Mouse (Mus musculus) ES-E14 (cell line): ENCODE measurements around the gene Apbb1ip. TPM values are rescaled to one million over a fixed set of nuclear protein-coding genes. Genes with fewer than 3 reads are reported as not detected.
A peak's percentile ranks its signal among the peaks of the same experiment; 100 is the strongest.

Experiments
- DNase-seq: peaks from one replicate; pipeline ENCODE4 v3.0.0-alpha.2; 2013; ENCODE audit warnings: low read depth, low spot score
- H3K27ac ChIP-seq: 2 replicates; pipeline ENCODE4 v1.5.1; 2012; ENCODE audit warnings: low read depth, mild to moderate bottlenecking, low read length, moderate library complexity, mixed read lengths; ENCODE audit not compliant: poor library complexity, insufficient read depth, severe bottlenecking
- H3K36me3 ChIP-seq: 2 replicates; pipeline ENCODE4 v1.6.1; 2012; ENCODE audit warnings: mild to moderate bottlenecking, low read length, moderate library complexity, mixed read lengths; ENCODE audit not compliant: control insufficient read depth, poor library complexity, insufficient read depth, severe bottlenecking
- H3K4me1 ChIP-seq, 2 experiments: fragments of 150-350 bp in 1 of 2; sonication (generic) in 1 of 2; 2 replicates each; pipeline ENCODE4 v1.6.1; 2012; ENCODE audit warnings: low read length in 2 of 2, mild to moderate bottlenecking in 1 of 2, mixed read lengths in 1 of 2; ENCODE audit not compliant: control insufficient read depth in 2 of 2, insufficient read depth in 2 of 2, poor library complexity in 1 of 2
- H3K4me3 ChIP-seq, 2 experiments: fragments of 150-350 bp in 1 of 2; sonication (generic) in 1 of 2; 2 replicates each; pipeline ENCODE4 v1.5.1; 2012; ENCODE audit warnings: low read length in 2 of 2, low read depth in 1 of 2, mild to moderate bottlenecking in 1 of 2, mixed read lengths in 1 of 2; ENCODE audit not compliant: insufficient read depth in 1 of 2, poor library complexity in 1 of 2, severe bottlenecking in 1 of 2
- H3K9ac ChIP-seq: 2 replicates; pipeline ENCODE4 v1.6.1; 2012; ENCODE audit warnings: low read depth, mild to moderate bottlenecking, low read length, mixed read lengths; ENCODE audit not compliant: poor library complexity, insufficient read depth, severe bottlenecking
- H3K9me3 ChIP-seq: fragments of 150-350 bp; sonication (generic); 2 replicates; pipeline ENCODE4 v1.6.1; 2012; ENCODE audit warnings: low read depth, mild to moderate bottlenecking, low read length; ENCODE audit not compliant: control insufficient read depth, insufficient read depth
- CHD2 ChIP-seq: IDR thresholded peaks from 2 replicates; pipeline ENCODE4 v1.6.1; 2014; ENCODE audit warnings: mild to moderate bottlenecking, low read depth, low read length, inconsistent platforms
- HCFC1 ChIP-seq: IDR thresholded peaks from 2 replicates; pipeline ENCODE4 v1.6.1; 2012; ENCODE audit warnings: low read length, inconsistent platforms, borderline replicate concordance; ENCODE audit not compliant: insufficient read depth
- MAFK ChIP-seq: IDR thresholded peaks from 2 replicates; pipeline ENCODE4 v1.6.1; 2014; ENCODE audit warnings: mild to moderate bottlenecking, low read depth, low read length, inconsistent platforms; ENCODE audit not compliant: insufficient read depth
- ZC3H11A ChIP-seq: IDR thresholded peaks from 2 replicates; pipeline ENCODE4 v1.6.1; 2012; ENCODE audit warnings: low read depth, mild to moderate bottlenecking, inconsistent platforms, low read length, borderline replicate concordance
- ZNF384 ChIP-seq: IDR thresholded peaks from 2 replicates; pipeline ENCODE4 v1.6.1; 2012; ENCODE audit warnings: low read depth, low read length, inconsistent platforms
- in situ Hi-C, 2 experiments: fragments of 600-800 bp; cut with MboI; formaldehyde crosslinking; loops; one replicate each; pipeline ENCODE4 v1.15.1; 2025; ENCODE audit warnings: low sequenced_read_pairs in 2 of 2, inconsistent platforms in 1 of 2; ENCODE audit not compliant: unreplicated experiment in 2 of 2
- total RNA-seq: library from RNA; depleted of rRNA; stranded (reverse); fragments of 300-350 nt; gene quantifications from 2 replicates; pipeline ENCODE4 v1.2.3, GENCODE M21; 2012

Apbb1ip gene
- total RNA-seq, 1 experiment = 0.18 TPM

DNA sequence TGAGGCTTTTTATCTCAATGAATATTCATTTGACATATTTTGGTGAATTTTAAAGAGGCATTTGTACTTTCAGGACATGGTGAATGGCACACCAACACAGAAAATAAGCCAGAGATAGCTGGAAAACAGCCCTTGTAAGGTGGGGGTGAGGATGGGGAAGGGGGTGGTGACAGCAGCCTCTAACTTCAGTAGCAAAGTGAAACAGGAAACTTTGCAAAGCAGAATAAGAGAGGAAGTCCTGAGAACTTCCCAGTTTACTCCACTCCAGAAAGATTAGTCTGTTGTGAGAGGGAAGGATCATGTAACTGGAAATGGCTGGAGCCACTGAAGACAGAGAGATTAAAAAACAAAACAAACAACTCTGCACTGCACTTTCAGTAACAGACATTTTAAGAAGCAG lies 26.0 kb upstream of the Apbb1ip start:
- DNase-seq = no peak
- Histone ChIP-seq H3K27ac (no peak overlapping the region), H3K4me3 (no peak overlapping the region), H3K9ac (no peak overlapping the region), H3K36me3 (no peaks in the 10 kb centered on the region), H3K9me3 (no peaks in the 10 kb centered on the region), H3K4me1 (no peaks in the 10 kb centered on the region)
- TF ChIP-seq HCFC1 = no peak
- TF ChIP-seq MAFK = no peak
- TF ChIP-seq CHD2 = no peak
- TF ChIP-seq ZC3H11A = no peak
- no peak for TF ChIP-seq ZNF384
- in situ Hi-C loops = no loop called here

DNA sequence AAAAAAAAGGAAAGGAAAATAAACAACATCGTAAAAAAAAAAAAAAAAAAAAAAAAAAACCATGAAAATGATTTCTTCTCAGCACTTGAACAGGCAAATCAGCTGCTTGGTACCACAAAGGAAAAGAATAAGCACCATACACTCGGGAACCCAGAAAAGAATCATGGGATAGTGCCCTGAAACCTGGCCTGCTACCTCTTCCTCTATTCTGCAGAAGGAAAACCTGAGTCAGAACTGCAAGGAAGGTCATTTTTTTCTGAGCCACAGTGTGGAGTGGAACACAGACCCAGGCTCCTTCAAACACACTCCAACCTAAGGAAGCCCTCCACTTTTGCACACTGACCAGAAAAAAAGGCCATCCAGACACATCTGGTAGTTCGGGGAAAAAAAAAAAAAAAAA lies 24.1 kb upstream of the Apbb1ip start:
- Histone ChIP-seq H3K4me1 (no peaks in the 10 kb centered on the region), H3K36me3 (no peaks in the 10 kb centered on the region), H3K9me3 (no peaks in the 10 kb centered on the region), H3K27ac (no peak overlapping the region), H3K9ac (no peak overlapping the region), H3K4me3 (no peak overlapping the region)
- no peak for TF ChIP-seq MAFK
- TF ChIP-seq CHD2 = no peak
- no peak for TF ChIP-seq ZC3H11A
- TF ChIP-seq HCFC1 = no peak
- TF ChIP-seq ZNF384 = no peak
- in situ Hi-C loops = no loop called here
- DNase-seq = no peak

DNA sequence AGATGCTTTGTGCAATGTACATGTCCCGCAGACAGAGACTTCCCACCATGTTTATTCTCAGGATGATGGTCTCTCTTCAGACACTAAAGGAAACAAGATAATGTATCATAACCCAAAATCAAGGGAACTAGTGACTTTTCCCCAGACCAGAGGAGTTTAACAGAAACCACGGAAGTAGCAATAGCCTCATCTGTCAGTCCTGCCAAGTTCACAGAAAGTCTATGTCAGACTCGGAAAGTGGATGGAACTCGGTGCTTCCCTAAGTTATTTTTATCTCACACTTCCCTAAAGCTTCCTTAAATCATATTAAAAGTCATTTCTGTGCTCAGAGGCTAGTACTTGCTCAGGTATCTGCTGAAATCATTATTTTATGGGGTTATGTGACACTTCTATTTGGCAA lies 21.4 kb upstream of the Apbb1ip start:
- no peak for TF ChIP-seq ZNF384
- TF ChIP-seq MAFK = no peak
- TF ChIP-seq HCFC1 = no peak
- TF ChIP-seq CHD2 = no peak
- TF ChIP-seq ZC3H11A = no peak
- in situ Hi-C loops = no loop called here
- Histone ChIP-seq H3K9me3 (no peaks in the 10 kb centered on the region), H3K9ac (no peak overlapping the region), H3K4me1 (no peaks in the 10 kb centered on the region), H3K36me3 (no peaks in the 10 kb centered on the region), H3K27ac (no peak overlapping the region), H3K4me3 (no peak overlapping the region)
- DNase-seq = no peak

DNA sequence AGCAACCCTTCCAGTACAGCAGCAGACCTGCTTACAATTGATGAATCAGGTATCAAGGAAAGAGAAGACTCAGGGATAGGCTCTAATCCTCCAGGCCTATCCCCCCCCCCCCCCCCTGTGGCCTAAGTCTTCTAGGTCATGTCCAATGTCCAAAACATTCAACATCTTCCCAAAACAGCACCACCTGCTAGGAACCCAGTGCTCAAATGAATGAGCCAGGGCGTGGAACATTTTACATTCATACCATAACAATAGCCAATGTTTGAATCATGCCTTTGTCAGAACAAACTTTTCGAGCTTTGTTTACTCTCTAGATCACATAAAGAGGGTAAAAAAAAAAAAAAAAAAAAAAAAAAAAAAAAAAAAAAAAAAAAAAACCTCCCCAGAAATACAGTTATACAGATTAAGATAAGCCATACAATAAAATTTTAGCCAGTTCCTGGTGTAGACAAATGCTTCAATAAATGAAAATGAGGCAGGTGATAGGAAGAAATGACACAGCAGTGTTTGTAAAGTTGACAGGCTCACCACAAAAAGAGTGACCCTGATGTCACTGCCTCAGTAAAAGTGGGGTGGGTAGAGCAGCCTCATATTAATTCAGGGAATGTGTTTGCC lies 20.3 kb upstream of the Apbb1ip start:
- no peaks in the 10 kb centered on the region for H3K4me1 ChIP-seq
- no peak overlapping the region for H3K4me3 ChIP-seq
- no peak for TF ChIP-seq ZC3H11A
- TF ChIP-seq HCFC1 = no peak
- TF ChIP-seq ZNF384 = peak; percentile 92
- DNase-seq = no peak
- H3K27ac ChIP-seq = no peak overlapping the region
- no peaks in the 10 kb centered on the region for H3K36me3 ChIP-seq
- no peak overlapping the region for H3K9ac ChIP-seq
- no peaks in the 10 kb centered on the region for H3K9me3 ChIP-seq
- in situ Hi-C loops = no loop called here
